In genomic region chr4:128894112-128894511, GRCm38 (mm10) we compare ENCODE assay signal across 21 mouse cellular contexts. TPM values are rescaled to one million over a fixed set of nuclear protein-coding genes. Genes with fewer than 3 reads are reported as not detected.
DNase-seq lines count a peak whose midpoint lies in the region; ATAC-seq lines count a peak whose summit lies in the region.
"Had no signal": no experiment of that assay in that cellular context is flagged by ENCODE, and none has a peak within 500 bp of the region (broad histone marks: within the 10 kb centered on the region; RNA-seq: fewer than 3 reads in every experiment).

No protein-coding gene starts in this region.

- DNase-seq in cerebellum, adult 11-12 months: peak; percentile 31
- no peak for DNase-seq in cerebellum, postnatal 10 days
- DNase-seq in cerebellum, adult 9-10 months: peak; percentile 55
- no peak for DNase-seq in cerebellum, postnatal 4 days (ENCODE audit: low spot score in 2 of 2)
- DNase-seq in cerebellum, adult 9-11 months: peak; percentile 35
- no peak for DNase-seq in layer of hippocampus, postnatal 36 days
- DNase-seq: adrenal gland, adult 8-10 months; adrenal gland, postnatal 14 days; adrenal gland, postnatal 36 days; gastrocnemius, adult 2 months had no signal

- H3K4me3 ChIP-seq in intestine, embryonic 15.5 days (replicated peaks): no peak overlapping the region
- H3K4me3 ChIP-seq: embryonic facial prominence, embryonic 10.5 days; embryonic facial prominence, embryonic 12.5 days; erythroblast, embryonic 14.5 days; forebrain, embryonic 10.5 days; forebrain, embryonic 12.5 days; gastrocnemius, adult 2 months had no signal

- 76% methylated on average over 12 of the region's 12 CpGs for WGBS in intestine, embryonic 15.5 days

- no peaks in the 10 kb centered on the region for H3K9me3 ChIP-seq in intestine, embryonic 15.5 days
- H3K9me3 ChIP-seq: embryonic facial prominence, embryonic 10.5 days; embryonic facial prominence, embryonic 12.5 days; forebrain, embryonic 10.5 days; forebrain, embryonic 12.5 days; G1E had no signal

- no peaks in the 10 kb centered on the region for H3K27me3 ChIP-seq in intestine, embryonic 15.5 days (replicated peaks)
- H3K27me3 ChIP-seq: embryonic facial prominence, embryonic 12.5 days; Patski had no signal

- H3K36me3 ChIP-seq in intestine, embryonic 15.5 days: no peaks in the 10 kb centered on the region
- H3K36me3 ChIP-seq: embryonic facial prominence, embryonic 12.5 days; forebrain, embryonic 10.5 days; forebrain, embryonic 12.5 days; G1E had no signal

- H3K4me2 ChIP-seq in intestine, embryonic 15.5 days (replicated peaks): no peak overlapping the region
- H3K4me2 ChIP-seq: embryonic facial prominence, embryonic 12.5 days; forebrain, embryonic 12.5 days had no signal

- no peak for ATAC-seq in intestine, embryonic 15.5 days
- ATAC-seq: activated CD4-positive, CD25-positive, alpha-beta regulatory T cell, adult 4 months; forebrain, embryonic 14.5 days; forebrain, embryonic 16.5 days; Patski had no signal

- no peak overlapping the region for H3K9ac ChIP-seq in intestine, embryonic 15.5 days
- H3K9ac ChIP-seq: embryonic facial prominence, embryonic 12.5 days; forebrain, embryonic 12.5 days had no signal

- peaks cover 18% of the 10 kb centered on the region for H3K4me1 ChIP-seq in intestine, embryonic 15.5 days (replicated peaks)

- no peak overlapping the region for H3K27ac ChIP-seq in intestine, embryonic 15.5 days
- H3K27ac ChIP-seq: embryonic facial prominence, embryonic 10.5 days; embryonic facial prominence, embryonic 12.5 days; forebrain, embryonic 10.5 days; forebrain, embryonic 12.5 days; gastrocnemius, adult 2 months had no signal

RNA-seq across cellular contexts. Expression of gene Trim62, which starts 10.7 kb away (rescaled TPM):
- total RNA-seq in layer of hippocampus, postnatal 36 days (2021): 10 to 100 TPM; 13.9 to 14.2 TPM
- polyA plus RNA-seq in intestine, embryonic 15.5 days (2015; fragmentation: Nextera tagmentation; extraction: Ambion mirVana): 3.5 and 3.8 TPM in 2 replicates
- polyA plus RNA-seq: erythroblast, embryonic 14.5 days; G1E had no signal

Comparison
In these comparisons a context has a peak if more than half of its experiments do, and no peak if none do; other contexts are left out.
1. DNase-seq: peak in cerebellum, adult 11-12 months (single experiment), cerebellum, adult 9-10 months (single experiment) and cerebellum, adult 9-11 months (single experiment); none in cerebellum, postnatal 10 days (0 of 2), cerebellum, postnatal 4 days (0 of 2) and layer of hippocampus, postnatal 36 days (0 of 2).